Mouse (Mus musculus) kidney, postnatal 36 days (tissue): ENCODE data around the gene Ptch1.

Experiments
- DNase-seq, 2 experiments: peaks; one replicate each; pipeline ENCODE4 v3.0.0; 2021 to 2022; ENCODE audit warnings: mixed read lengths in 2 of 2

Gene Ptch1

DNA sequence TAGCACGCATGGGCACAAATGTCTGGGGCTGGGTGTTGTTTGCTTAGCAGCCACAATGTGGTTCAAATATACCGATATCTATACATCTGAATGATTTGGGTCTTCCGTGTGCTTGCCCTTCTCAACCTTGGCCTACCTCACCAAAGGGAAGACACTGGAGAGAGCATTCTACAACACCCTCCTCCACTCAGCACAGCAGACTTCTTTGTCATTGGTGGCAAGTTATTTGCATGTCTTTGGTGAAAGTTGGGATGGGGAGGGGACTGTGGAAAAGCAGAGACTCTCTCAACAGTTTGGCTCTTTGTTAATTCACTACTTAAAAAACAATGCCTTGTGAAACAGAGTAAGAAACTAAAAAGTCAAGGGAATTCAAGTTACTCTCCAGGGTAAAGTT lies 43.0 kb downstream of the Ptch1 start:
- no peak for DNase-seq

DNA sequence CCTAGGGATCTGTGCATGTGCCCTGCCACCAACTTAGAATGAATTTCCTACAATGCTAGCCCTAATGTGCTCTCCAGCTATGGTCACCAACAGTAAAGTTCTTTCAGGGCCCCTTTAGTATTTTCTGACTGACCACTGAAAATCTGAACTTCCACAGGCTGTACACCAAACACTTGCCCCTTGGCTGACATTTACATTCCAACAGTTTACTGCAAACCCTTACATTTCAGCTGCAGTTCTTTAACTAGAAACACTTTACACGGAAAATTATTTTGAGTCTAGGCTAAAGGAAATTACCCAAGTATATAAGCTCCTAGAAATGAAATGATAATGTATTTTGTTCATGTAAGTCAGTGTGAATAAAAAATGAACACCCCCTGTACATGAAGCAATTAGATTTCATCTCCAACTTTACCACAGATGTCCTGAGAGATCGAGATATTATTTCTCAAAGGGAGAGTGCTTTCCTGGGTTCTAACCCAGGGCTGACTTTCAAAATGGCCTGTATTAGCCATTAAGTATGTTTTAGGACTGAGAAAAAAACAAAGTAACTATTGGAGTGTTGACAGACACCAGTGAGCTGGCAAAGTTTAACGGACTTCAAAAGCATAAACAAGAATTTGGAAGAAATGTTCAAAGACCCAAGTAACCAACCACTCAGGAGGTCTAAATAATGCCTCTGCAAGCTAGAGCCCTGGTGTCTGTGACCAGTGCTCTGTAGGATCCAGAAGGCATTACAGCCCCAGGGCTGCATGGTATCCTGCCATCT lies 43.6 kb downstream of the Ptch1 start:
- DNase-seq: no peak

DNA sequence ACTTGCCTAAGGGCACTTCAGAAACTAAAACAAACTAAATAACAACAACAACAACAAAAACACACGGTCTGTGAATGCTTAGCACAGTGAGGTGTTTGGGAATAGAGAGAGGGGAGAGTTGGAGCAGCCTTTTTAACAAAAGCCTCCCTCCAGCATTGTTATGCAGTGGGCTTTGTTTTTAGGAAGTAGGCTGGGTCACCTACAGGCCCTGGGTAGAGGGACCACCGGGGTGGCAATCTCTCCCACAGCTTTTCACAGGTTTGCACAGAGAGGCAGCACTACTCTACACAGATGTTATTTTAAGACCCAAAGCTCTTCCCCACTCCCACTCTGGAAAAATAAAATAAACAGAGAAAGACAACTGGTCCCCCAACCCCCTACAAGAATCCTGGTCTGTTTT lies 44.5 kb downstream of the Ptch1 start:
- DNase-seq: no peak

DNA sequence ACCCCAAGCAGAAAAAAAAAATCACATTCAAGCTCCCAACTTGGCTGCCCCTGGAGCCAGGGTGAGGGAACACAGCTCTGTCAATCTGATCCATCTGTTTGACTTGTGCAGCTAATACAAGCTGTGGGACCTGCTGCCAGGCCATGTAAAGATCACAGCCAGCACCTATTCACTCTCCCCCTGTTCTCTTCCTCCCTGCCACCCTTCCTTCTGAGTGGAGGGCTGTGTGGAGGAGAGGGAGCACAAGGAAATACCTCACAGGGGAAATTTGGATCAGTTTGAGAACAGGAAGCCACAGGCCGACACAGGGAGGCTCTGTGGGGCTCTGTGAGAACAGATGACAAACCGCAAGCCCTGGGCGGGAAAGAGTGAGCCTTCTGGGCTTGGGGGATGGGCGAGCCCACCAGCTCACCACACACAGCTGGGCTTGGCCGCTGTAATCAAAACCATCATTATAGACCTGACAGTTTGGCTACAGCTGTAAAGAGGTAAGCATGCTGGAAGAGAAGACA lies 45.2 kb downstream of the Ptch1 start:
- DNase-seq: no peak

DNA sequence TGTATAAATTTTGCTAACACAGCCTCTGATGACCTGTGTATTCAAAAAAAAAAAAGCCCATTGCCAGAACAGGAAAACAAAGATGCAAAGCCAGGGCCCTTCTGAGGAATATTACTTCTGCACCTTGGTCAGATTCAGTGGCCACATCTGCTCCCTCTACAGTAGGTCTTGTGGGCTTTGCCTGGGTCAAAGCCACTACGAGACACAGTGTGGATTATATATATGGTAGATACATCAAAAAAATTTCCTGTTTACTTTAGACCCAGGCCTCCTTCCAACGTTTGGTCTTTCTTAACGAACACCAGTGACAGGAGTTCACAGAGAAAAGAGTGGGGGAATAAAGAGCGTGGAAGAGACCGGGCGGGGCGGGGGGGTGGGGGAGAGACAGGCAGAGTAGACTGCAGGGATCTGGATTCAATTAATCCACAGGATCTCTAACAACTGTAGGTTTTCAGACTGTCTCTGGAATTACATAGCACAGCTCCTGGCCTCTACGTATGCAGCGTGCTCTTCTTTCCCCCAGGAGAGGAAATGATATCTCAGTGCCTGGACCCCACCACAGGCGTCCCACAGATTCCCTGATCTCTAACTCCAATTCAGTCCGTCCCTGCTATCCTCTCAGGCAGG lies 47.7 kb downstream of the Ptch1 start:
- DNase-seq: no peak

DNA sequence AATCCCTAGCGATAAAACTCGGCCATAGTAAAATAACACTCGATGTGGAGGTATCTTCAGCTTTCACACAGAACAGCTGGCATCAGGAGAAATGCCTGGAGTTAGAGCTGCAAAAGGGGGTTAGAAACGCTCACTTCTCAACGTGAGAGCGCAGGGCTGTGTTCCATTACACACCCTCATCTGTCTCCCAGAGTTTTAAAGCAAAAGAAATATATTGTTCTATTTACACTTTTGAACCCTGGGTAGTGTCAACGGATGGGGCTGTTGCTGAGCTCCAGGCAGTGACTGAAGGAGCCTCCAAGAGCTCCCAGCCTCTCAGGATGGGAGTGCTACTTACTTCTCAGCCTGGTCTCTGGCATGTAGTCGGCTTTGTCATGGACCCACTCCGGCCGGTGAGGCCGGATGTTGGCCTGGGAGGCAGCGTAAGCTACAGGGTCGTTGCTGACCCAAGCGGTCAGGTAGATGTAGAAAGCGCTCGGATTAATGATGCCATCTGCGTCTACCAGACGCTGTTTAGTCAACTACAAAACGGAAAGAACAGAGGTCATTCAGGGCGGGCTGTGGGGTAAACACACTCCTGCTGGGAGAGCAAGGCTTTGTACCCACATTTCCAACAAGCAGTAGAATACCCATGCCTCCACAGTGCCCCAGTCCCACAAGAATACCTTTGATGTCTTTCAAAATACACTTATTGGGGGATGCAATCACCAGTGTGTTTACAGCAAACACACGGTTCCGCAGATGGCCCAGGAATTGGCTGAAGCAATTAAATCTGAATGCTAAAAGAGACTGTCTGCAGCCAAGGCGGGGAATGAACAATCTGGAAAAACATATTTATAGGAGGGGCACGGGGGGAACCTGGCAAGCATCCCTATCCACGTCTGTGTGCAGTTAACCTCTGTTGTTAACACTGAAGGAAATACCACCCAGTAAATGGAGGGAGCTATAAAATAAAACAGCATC lies 48.5 kb downstream of the Ptch1 start:
- DNase-seq: no peak

DNA sequence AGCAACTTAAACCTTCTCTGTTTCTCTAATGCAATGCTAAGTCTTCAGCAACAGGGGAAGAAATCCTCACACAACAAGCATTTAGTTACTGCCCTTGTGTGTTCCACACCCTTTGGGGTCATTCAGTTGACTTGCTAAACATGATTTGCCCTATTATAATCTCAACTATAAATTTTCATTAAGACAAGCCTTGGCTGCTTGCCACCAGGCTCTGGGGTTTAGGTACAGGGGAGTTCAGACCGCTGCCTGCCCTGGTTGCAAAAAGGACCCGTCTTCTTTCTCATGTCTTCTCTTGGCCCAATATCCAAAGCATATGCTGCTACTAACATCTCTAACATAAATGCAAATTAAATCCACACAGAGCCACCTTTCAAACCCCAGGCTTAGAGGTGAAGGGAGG lies 49.3 kb downstream of the Ptch1 start:
- no peak for DNase-seq

DNA sequence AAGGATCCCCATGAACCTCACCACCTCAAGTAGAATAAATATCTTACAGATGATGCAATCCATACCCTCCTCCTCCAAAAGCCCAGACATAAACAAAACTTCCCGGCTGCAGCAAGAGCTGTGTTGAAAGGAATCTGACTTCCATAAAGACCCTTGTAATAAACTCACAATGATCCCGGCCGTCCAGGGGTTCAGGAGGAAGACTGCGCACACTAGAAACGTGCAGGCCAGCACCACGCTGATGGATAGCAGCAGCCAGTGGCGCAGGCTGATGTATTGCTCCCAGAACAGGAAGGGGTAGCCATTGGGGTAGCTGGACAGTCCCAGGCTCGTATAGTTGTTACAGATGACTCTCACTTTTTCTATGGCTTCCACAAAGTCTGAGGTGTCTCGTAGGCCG lies 50.6 kb downstream of the Ptch1 start:
- no peak for DNase-seq

DNA sequence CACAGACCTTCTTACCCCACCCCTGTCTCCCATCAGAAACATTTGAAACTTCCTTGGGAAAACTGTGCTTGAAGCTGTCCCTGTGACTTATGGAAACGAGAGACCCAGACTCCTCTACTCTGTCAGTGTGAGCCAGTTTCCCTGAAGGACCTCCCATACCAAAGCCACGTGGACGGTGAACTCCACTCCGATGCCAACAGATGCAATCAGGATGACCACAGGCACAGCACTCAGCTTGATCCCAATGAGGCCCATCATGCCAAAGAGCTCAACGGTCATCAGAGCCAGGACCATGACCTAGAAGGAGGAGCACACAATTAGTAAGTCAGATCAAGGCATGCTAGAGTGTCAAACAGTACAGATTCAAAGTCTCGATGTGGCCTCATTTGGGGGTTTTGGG lies 53.3 kb downstream of the Ptch1 start:
- no peak for DNase-seq

DNA sequence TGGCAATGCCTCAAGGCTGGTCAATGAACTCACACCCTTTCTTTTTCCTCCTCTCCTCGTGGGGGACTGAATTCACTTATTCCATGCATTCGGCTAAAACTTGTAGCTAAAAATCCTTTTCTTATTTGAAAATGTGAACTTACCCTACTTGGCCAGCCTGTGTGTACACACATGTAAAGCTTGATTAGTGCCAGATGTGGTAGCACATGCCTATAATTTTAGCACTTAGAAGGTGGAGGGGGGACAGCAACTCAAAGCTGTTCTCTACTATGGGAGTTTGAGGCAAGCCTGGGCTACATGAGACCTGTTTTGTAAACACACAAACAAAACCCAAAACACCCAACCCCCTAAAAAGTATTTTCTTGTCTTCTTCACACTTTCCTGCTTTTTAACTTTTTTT lies 56.9 kb downstream of the Ptch1 start:
- DNase-seq: no peak

DNA sequence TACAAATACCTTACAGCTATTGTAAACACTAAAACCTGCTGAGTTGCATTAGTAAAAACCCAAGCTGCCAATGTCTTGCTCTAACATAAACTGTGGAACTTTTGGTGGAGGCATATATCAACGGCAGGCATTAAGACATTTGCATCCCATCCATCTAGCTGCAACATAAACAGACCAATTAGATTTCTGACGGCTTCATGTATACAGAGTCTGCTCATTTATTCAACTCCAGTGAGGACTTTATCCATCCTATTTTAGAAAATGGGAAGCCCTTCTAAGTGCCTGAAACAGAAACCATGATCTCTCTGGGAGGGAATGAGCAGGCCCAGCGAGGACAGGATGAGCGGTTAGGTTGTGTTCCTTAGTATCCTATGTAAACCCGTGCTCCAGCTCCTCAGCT lies 57.9 kb downstream of the Ptch1 start:
- DNase-seq: no peak

DNA sequence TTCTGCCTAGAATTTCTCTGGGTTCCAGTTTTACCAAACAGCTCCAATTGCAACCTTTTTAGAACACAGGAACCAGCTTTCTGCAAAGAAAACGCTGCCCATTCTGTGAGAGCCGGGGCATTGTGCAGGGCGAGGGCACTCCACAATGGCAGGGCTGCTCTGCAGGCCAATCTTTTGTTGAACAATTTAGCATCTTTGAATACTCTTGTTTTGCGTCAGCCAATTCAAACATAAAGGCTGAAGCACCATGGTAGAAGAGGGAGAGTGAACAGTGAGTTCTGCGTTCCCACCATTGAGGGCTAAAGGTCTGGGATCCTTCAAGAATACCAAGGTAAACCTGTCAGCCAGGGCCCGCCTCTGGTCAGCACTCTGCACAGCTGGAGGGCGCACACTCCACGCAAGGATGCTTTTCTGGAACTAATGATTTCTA lies 58.5 kb downstream of the Ptch1 start:
- peak in 1 of 2 experiments; percentile 18 for DNase-seq

DNA sequence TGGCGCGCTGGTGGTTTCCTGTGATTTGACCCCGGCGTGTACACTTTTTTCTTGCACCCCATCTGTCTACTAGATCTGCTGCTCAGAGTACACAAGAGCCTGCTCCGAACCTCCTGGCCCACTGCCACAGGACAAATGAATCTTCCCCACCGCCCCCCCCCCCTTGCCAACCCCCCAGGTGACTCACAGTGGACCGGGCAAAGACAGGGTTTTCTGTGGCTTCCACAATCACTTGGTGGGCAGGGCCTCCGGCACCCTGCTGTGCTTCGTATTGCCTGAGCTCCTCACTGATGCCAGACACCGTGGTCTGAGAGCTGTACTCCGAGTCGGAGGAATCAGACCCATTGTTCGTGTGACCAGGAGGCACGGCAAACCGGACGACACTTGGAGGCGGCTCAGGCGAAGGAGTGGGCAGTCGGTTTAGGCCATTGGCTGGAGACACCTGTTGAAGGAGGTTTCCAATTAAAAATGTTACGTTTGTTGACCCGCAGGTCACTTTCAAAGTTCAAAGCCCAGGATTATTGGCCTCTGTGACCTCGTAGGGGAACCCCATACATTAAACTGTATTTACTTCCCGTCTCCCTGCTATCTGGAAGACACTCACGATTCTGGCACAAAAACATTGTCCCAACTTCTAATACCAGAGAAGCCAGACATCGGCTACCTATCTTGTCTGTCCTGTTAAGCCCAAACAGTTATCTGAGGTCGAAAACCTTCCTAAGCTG lies 59.9 kb downstream of the Ptch1 start:
- no peak for DNase-seq

DNA sequence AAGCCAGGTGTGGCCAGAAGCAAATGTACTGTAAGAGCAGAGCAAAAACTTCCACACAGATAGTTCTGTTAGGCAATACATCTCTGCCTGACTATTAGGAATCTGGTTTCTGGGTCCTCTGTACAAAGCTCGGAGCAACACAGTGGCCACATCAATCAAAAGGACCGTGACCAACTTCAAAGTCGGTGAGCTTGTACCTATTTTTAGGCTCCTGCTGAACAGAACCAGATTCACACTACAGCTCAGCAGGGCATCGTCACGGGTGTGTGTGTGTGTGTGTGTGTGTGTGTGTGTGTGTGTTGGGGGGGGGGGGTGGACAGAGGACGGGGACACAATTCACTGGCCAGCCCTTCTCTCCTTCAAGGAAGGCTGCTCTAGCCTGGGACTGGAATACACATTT lies 61.0 kb downstream of the Ptch1 start:
- no peak for DNase-seq

DNA sequence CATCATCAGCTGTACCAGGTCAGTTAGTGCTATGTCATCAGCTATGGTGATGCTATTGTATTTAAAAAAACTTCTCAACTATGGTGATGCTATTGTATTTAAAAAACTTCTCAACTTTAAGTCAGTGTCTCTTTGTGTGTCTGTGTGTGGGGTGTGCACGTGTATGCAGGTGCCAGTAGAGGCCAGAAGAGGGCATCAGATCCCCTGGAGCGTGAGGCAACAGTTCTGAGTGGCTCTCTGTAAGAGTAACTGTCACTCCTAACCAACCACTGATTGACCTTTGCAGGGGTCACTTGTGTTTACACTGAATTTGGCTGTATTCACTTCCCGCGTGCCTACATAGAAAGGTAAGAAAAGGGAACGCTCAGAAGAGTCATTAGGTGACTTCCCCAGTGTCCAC lies 65.6 kb downstream of the Ptch1 start:
- no peak for DNase-seq

DNA sequence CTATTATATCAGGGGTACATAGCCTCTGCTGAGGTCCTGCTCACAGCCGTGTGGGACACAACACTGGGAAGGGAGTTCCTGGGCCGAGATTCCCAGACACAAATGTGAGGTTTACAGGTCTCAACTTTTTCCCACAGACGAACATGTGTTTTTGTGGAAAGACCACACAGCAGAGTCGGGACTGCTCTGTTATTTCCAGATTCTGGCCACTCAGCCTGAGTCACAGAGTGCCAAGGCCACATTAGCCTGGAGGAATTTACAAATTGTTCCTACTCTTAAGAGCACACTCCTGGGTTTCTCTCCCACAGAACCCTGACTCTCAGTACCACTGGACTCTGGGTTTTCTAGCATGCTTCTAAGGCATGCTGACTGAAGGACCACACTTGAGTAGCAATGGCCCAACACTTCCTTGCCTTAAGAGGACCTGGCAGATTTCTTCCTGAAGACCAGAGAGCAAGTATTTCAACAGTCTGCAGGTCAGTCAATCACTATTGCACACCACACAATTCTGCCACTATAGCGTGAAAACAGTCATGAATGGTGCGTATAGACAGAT lies 66.3 kb downstream of the Ptch1 start:
- DNase-seq: no peak

DNA sequence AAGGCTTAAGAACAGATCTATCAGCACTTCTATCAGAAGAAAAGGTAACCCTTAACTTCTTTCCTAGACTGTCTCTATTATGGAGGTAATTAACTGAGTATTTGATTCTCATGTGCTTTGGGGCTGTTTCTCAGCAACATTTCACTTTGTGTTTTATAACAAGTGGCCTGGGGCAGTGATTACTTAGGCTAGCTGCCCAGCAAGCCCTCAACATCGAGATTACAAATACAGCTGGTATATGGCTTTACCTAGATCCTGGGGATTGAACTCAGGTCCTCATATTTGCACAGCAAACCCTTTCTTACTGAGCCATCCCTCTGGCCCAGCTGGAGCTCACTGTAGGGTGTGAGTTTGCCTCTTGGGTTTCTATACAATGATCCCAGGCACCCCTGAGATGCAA lies 67.0 kb downstream of the Ptch1 start:
- DNase-seq: no peak

DNA sequence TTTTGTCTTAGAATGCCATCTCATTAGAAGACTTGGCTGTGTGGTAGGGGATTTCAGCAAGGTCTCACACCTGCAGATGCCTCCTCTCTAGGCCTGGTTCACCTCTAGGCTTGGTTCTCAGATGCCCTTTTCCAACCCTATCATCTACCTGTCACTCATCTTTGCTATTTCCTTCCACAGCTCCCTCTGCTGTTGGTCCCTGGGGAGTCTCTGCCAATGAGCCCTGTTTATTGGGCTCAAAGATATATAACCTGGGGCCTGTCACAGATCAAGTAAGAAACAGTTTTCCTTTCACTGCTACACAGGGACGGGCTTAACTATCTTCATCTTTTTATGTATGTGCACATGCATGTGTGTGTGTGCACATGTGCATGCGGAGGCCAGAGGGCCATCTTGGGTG lies 71.0 kb downstream of the Ptch1 start:
- DNase-seq: no peak

DNA sequence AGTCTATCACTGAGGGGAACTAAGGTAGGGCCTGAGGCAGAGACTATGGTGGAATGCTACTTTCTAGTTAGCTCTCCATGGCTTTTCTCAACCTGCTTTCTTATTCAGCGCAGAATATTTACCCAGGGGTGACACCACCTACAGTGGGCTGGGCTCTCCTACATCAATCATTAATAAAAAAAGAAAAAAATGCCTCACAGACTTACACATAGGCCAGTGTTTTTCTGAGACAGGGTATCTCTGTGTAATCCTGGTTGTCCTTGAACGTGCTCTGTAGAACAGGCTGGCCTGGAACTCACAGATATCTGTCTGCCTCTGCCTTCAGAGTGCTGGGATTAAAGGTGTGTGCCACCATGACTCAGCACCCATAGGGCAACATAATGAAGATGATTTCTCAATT lies 73.9 kb downstream of the Ptch1 start:
- DNase-seq: no peak

DNA sequence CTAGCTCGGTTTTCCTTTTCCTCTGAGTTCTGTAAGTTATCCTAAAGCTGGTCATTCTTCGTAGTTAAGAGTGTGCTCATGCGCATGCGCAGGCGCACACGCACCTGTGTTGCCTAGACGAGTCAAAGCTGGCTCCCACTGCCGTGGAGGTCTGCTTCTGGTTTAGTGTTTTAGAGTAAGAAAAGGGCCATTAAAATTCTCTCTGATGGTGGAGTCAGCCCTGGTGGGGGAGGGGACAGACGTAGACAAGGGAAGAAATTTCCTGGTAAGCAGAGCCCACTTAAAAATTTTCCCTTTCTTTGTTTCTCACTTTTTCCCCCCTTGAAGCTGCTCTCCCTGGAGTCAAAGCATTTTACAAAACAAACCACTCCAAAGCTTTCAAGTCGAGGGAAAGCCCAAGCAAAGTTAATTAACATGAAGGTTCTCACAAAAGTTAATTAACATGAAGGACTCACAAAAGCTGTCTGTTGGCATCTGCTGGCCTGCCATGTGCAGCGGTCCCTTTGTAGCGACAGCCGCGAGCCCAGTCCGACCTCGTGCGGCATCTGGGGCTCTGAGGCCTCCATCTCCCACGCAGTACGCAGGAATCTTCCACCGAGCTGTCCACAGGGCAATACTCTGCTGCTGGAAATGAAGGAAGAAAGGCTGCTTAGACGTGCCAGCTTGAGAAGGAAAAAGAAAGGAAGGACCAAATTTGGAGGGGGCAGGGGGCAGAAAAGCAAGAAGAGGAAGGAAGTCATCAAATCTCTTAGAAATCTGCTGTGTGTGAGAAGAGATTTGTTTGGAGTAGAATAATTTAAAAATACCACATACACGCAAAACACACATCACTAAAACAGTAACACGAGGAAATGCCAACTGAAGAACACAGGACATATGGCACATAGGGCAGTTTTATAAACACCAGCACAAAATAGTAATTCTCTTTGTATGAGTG lies 76.5 kb downstream of the Ptch1 start, which contains the start of gene Fancc:
Gene Fancc, minus strand, starts transcription at position 633 of the 937 bp plus-strand sequence.
- peak; percentile 12 to 36 for DNase-seq

DNA sequence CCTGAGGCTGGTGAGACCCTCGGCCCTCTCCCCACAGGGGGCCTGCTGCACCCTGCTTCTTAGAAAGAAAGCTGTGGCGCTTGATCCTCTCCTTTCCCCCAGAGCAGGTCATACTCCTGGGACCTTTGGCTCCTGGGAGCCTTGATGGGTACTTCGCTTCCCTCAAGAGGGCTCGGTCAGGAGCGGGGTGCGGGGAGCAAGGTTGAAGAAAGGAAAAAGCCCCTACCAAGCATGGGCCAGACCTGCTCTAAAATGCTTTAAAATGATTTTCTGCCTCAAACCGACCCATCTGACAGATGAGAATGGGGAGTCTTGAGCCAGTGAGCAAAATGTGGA lies 85.7 kb downstream of the Ptch1 start:
- DNase-seq: no peak
